ENCODE assay signal across 8 mouse cellular contexts in the genomic region with DNA sequence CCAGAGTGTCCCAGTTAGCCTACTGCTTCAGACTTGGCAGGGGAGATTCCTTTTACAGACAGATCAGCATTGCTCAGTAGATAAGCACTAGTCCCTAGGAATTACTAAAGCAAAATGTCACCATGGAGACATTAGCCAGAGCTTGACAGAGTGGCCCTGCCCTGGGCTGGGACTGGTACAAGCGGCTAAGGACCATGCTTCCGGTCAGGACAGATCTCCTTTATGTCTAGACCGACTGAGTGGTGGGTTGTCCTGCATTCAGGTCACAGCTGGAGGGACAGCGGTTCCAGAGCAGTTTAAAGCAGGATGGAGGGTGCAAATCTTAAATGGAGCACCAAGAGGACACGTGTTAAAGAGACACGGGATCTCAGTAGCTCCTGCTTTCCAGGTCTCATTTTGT. TPM values are rescaled to one million over a fixed set of nuclear protein-coding genes. Genes with fewer than 3 reads are reported as not detected.
DNase-seq lines count a peak whose midpoint lies in the region; ATAC-seq lines count a peak whose summit lies in the region.

No protein-coding gene starts in this region.

- peaks cover 33% of the 10 kb centered on the region for H3K4me1 ChIP-seq in kidney, embryonic 15.5 days
- 0 out of 2 replicates have a peak, but pooled peaks cover 4% of the 10 kb centered on the region for H3K4me1 ChIP-seq in brown adipose tissue, adult 24 weeks (ENCODE audit: control insufficient read depth, insufficient read depth, insufficient read length, low read length)
- H3K4me1 ChIP-seq in hindbrain, embryonic 14.5 days (replicated peaks; ENCODE audit: control insufficient read depth, insufficient read depth, low read length): peaks cover 12% of the 10 kb centered on the region
- H3K4me1 ChIP-seq in midbrain, embryonic 15.5 days: peaks cover 19% of the 10 kb centered on the region

- no peak for DNase-seq in kidney, postnatal 14 days
- DNase-seq in hindbrain, embryonic 14.5 days (ENCODE audit: low spot score): no peak
- DNase-seq in gastrocnemius, postnatal 36 days: no peak
- no peak for DNase-seq in ovary, postnatal 36 days (ENCODE audit: low spot score)
- DNase-seq in adrenal gland, postnatal 4 days (ENCODE audit: low spot score in 2 of 2): no peak

- H3K9me3 ChIP-seq in kidney, embryonic 15.5 days (replicated peaks): no peaks in the 10 kb centered on the region
- no peaks in the 10 kb centered on the region for H3K9me3 ChIP-seq in hindbrain, embryonic 14.5 days (ENCODE audit: control insufficient read depth, low read length)
- no peaks in the 10 kb centered on the region for H3K9me3 ChIP-seq in midbrain, embryonic 15.5 days

- 0% methylated on average over 6 of the region's 6 CpGs for WGBS in kidney, embryonic 15.5 days
- 2% methylated on average over 6 of the region's 6 CpGs for WGBS in hindbrain, embryonic 14.5 days
- 2% methylated on average over 6 of the region's 6 CpGs for WGBS in midbrain, embryonic 15.5 days

- peak overlapping the region; percentile 75 for H3K4me3 ChIP-seq in kidney, embryonic 15.5 days (replicated peaks)
- H3K4me3 ChIP-seq in brown adipose tissue, adult 24 weeks (ENCODE audit: insufficient read depth, low read depth, low read length): peak overlapping the region; percentile 43
- peak overlapping the region; percentile 54 for H3K4me3 ChIP-seq in hindbrain, embryonic 14.5 days (replicated peaks; ENCODE audit: low read length)
- H3K4me3 ChIP-seq in midbrain, embryonic 15.5 days: peak overlapping the region; percentile 53

- peak overlapping the region; percentile 66; the same call in 1 of the 2 replicates for H3K27ac ChIP-seq in kidney, embryonic 15.5 days
- H3K27ac ChIP-seq in brown adipose tissue, adult 24 weeks (replicated peaks; ENCODE audit: low read depth, low read length): no peak overlapping the region
- H3K27ac ChIP-seq in hindbrain, embryonic 14.5 days: no peak overlapping the region
- no peak overlapping the region for H3K27ac ChIP-seq in midbrain, embryonic 15.5 days

- intact Hi-C loops in gastrocnemius, postnatal 36 days (cut with DNase I): no loop called here

- peak overlapping the region; percentile 96 for H3K4me2 ChIP-seq in kidney, embryonic 15.5 days
- H3K4me2 ChIP-seq in hindbrain, embryonic 14.5 days (replicated peaks): peak overlapping the region; percentile 94
- peak overlapping the region; percentile 92 for H3K4me2 ChIP-seq in midbrain, embryonic 15.5 days

- peaks cover 28% of the 10 kb centered on the region for H3K36me3 ChIP-seq in kidney, embryonic 15.5 days
- H3K36me3 ChIP-seq in hindbrain, embryonic 14.5 days (replicated peaks; ENCODE audit: control insufficient read depth, insufficient read depth): peaks cover 31% of the 10 kb centered on the region
- peaks cover 11% of the 10 kb centered on the region for H3K36me3 ChIP-seq in midbrain, embryonic 15.5 days (replicated peaks)

- peak overlapping the region; percentile 78 for H3K9ac ChIP-seq in kidney, embryonic 15.5 days
- H3K9ac ChIP-seq in hindbrain, embryonic 14.5 days: peak overlapping the region; percentile 78
- H3K9ac ChIP-seq in midbrain, embryonic 15.5 days: peak overlapping the region; percentile 60

- H3K27me3 ChIP-seq in kidney, embryonic 15.5 days: no peaks in the 10 kb centered on the region
- no peaks in the 10 kb centered on the region for H3K27me3 ChIP-seq in hindbrain, embryonic 14.5 days (ENCODE audit: control insufficient read depth, insufficient read depth, low read length)
- no peaks in the 10 kb centered on the region for H3K27me3 ChIP-seq in midbrain, embryonic 15.5 days (replicated peaks)

- ATAC-seq in kidney, embryonic 15.5 days (replicated peaks; ENCODE audit: low FRiP score): peak; percentile 70
- ATAC-seq in hindbrain, embryonic 14.5 days (ENCODE audit: low FRiP score): peak; percentile 46
- peak; percentile 49; the same call in 1 of the 2 replicates for ATAC-seq in midbrain, embryonic 15.5 days (replicated peaks)

RNA-seq across cellular contexts. Expression of a gene that starts 0.3 kb away (rescaled TPM):
- polyA plus RNA-seq in kidney, embryonic 15.5 days (2015; fragmentation: Nextera tagmentation; extraction: Ambion mirVana): 25.9 and 28.4 TPM in 2 replicates
- polyA plus RNA-seq in brown adipose tissue, adult 24 weeks (2012; ENCODE audit: insufficient read depth, insufficient read length, missing spikeins): 4.2 and 4.7 TPM in 2 replicates
- 7.7 and 8.7 TPM in 2 replicates for polyA plus RNA-seq in hindbrain, embryonic 14.5 days (2014; fragmentation: Nextera tagmentation; extraction: Ambion mirVana)
- 4.7 and 6.0 TPM in 2 replicates for polyA plus RNA-seq in midbrain, embryonic 15.5 days (2015; fragmentation: Nextera tagmentation; extraction: Ambion mirVana)
- total RNA-seq in gastrocnemius, postnatal 36 days (2021): 1 to 10 TPM; 2.6 to 2.9 TPM
- 10 to 100 TPM; 23.0 to 24.5 TPM for total RNA-seq in adrenal gland, postnatal 4 days (2021)

RNA-seq across cellular contexts. Expression of a gene that starts 25.8 kb away (rescaled TPM):
- 3.8 and 4.4 TPM in 2 replicates for polyA plus RNA-seq in kidney, embryonic 15.5 days (2015; fragmentation: Nextera tagmentation; extraction: Ambion mirVana)
- polyA plus RNA-seq in brown adipose tissue, adult 24 weeks (2012; ENCODE audit: insufficient read depth, insufficient read length, missing spikeins): 3.8 and 4.3 TPM in 2 replicates
- 2.0 and 2.7 TPM in 2 replicates for polyA plus RNA-seq in hindbrain, embryonic 14.5 days (2014; fragmentation: Nextera tagmentation; extraction: Ambion mirVana)
- polyA plus RNA-seq in midbrain, embryonic 15.5 days (2015; fragmentation: Nextera tagmentation; extraction: Ambion mirVana): 8.4 and 8.8 TPM in 2 replicates
- total RNA-seq in gastrocnemius, postnatal 36 days (2021): 1 to 10 TPM; 3.5 to 5.5 TPM
- 10 to 100 TPM; 51.5 to 54.1 TPM for total RNA-seq in adrenal gland, postnatal 4 days (2021)
